Mouse (Mus musculus): ENCODE data around the gene Sumo2. TPM values are rescaled to one million over a fixed set of nuclear protein-coding genes. Genes with fewer than 3 reads are reported as not detected.

The Sumo2 gene
- polyA plus RNA-seq, 1 experiment = 7.0 TPM

DNA sequence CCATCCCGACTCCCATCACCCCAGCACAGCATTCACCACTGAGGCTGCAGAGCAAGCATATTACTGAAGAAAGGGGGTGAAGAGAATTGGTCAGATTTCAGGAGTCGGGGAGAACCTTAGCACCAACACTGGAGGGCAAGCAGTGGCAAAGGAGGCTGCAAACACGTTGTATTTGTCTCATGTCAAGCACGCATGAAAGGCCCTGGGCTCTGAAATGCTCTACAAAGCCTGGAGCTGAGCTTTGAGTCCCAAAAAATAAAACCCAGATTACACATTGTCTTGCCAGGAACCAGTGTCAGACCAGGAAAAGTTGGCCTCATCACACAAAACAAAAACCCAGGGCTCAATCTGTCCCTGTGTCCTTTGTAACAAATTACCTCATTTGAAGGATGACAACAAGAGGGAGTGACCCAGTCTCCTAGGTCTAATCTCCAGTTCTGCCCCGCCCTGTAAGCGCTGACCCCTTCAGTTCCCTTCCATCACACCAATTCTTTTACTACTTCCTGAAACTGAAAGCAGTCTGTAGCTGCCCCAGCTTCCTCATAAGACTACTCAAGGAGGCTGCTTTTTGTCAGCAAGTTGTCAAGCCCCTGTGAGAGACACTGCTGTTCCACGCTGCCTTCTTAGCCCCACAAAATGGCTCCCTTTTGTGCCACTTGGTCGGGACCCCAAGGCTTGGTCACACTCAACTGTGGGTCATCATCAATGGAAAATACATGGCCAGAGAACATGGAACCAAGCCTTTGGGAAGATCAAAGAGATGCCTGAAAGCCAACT lies 23.5 kb downstream of the Sumo2 start:
- no peak for TF ChIP-seq CTCF (IDR thresholded peaks at IDR 0.05; ENCODE audit: extremely low read depth, insufficient read length, insufficient replicate concordance, low read depth, low read length)
- TF ChIP-seq POLR2A (IDR thresholded peaks at IDR 0.05; ENCODE audit: low read depth, low read length) = no peak
- H3K4me1 ChIP-seq (ENCODE audit: control insufficient read depth, insufficient read depth, insufficient read length, low read length) = peaks cover 22% of the 10 kb centered on the region
- H3K36me3 ChIP-seq (ENCODE audit: control insufficient read depth, insufficient read depth, low read length) = no peaks in the 10 kb centered on the region
- H3K4me3 ChIP-seq (ENCODE audit: low read depth, low read length) = peak overlapping the region; percentile 76
- 7% methylated on average over 8 of the region's 8 CpGs for WGBS
- H3K27me3 ChIP-seq (ENCODE audit: control insufficient read depth, insufficient read depth, low read length) = no peaks in the 10 kb centered on the region
- peak overlapping the region; percentile 97 for H3K27ac ChIP-seq (ENCODE audit: insufficient read depth, low read depth, low read length)

DNA sequence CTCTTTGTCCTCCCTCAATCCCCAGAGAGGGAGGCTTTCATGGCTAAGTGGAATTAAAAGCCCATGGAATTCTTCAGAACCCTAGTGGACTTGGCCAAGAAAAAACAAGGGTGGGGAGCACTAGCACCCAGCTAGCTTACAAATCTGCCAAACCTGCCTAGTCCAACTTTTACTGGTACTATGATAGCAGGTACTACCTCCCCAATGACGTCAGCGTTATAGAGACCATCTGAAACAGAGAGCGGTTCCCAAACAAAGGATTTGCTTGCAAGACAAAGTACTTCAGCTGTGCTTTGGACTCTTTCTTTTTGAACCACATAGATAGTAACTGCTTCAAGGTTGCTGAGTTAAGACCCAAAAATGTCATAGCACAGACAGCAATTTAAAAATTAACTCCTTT lies 24.1 kb downstream of the Sumo2 start:
- H3K27me3 ChIP-seq (ENCODE audit: control insufficient read depth, insufficient read depth, low read length) = no peaks in the 10 kb centered on the region
- H3K4me1 ChIP-seq (ENCODE audit: control insufficient read depth, insufficient read depth, insufficient read length, low read length) = peaks cover 22% of the 10 kb centered on the region
- H3K27ac ChIP-seq (ENCODE audit: insufficient read depth, low read depth, low read length) = peak overlapping the region; percentile 97
- TF ChIP-seq POLR2A (IDR thresholded peaks at IDR 0.05; ENCODE audit: low read depth, low read length) (no peak), CTCF (IDR thresholded peaks at IDR 0.05; ENCODE audit: extremely low read depth, insufficient read length, insufficient replicate concordance, low read depth, low read length) (no peak)
- H3K36me3 ChIP-seq (ENCODE audit: control insufficient read depth, insufficient read depth, low read length) = no peaks in the 10 kb centered on the region
- WGBS = 15% methylated on average over 3 of the region's 3 CpGs
- H3K4me3 ChIP-seq (ENCODE audit: low read depth, low read length) = peak overlapping the region; percentile 76; the same call in 1 of the 2 replicates

GRCm38 (mm10) chr11:115511121-115511520 lies 25.0 kb downstream of the Sumo2 start:
- Histone ChIP-seq H3K4me3 (ENCODE audit: low read depth, low read length) (no peak overlapping the region; the same call in 1 of the 2 replicates), H3K27me3 (ENCODE audit: control insufficient read depth, insufficient read depth, low read length) (no peaks in the 10 kb centered on the region), H3K36me3 (ENCODE audit: control insufficient read depth, insufficient read depth, low read length) (no peaks in the 10 kb centered on the region), H3K4me1 (ENCODE audit: control insufficient read depth, insufficient read depth, insufficient read length, low read length) (peaks cover 22% of the 10 kb centered on the region), H3K27ac (ENCODE audit: insufficient read depth, low read depth, low read length) (peak overlapping the region; percentile 42)
- TF ChIP-seq POLR2A (IDR thresholded peaks at IDR 0.05; ENCODE audit: low read depth, low read length) = no peak
- TF ChIP-seq CTCF (IDR thresholded peaks at IDR 0.05; ENCODE audit: extremely low read depth, insufficient read length, insufficient replicate concordance, low read depth, low read length) = no peak
- 38% methylated on average over 2 of the region's 2 CpGs for WGBS

DNA sequence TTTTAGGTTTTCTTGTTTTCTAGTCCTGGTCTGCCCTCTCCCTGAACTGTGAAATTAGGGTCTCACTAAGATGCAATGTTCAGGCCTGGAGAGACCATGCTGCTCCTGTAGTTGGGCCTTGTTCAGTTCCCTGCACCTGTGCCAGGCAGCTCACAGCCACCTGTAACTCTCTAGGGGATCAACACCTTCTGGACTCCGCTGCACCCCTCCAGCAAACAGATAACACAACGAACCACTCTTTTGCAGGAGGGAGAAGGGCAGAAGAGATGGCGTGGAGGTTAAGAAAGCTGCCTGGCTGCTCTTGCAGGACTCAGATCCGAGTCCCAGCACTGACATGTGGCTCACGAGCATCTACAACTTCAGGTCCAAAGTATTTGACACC lies 25.6 kb downstream of the Sumo2 start:
- no peak for TF ChIP-seq POLR2A (IDR thresholded peaks at IDR 0.05; ENCODE audit: low read depth, low read length)
- TF ChIP-seq CTCF (IDR thresholded peaks at IDR 0.05; ENCODE audit: extremely low read depth, insufficient read length, insufficient replicate concordance, low read depth, low read length) = no peak
- peak overlapping the region; percentile 2; the same call in 1 of the 2 replicates for H3K4me3 ChIP-seq (ENCODE audit: low read depth, low read length)
- H3K36me3 ChIP-seq (ENCODE audit: control insufficient read depth, insufficient read depth, low read length) = no peaks in the 10 kb centered on the region
- peaks cover 22% of the 10 kb centered on the region for H3K4me1 ChIP-seq (ENCODE audit: control insufficient read depth, insufficient read depth, insufficient read length, low read length)
- H3K27me3 ChIP-seq (ENCODE audit: control insufficient read depth, insufficient read depth, low read length) = no peaks in the 10 kb centered on the region
- H3K27ac ChIP-seq (ENCODE audit: insufficient read depth, low read depth, low read length) = peak overlapping the region; percentile 84
- WGBS = 33% methylated on average over 5 of the region's 5 CpGs

GRCm38 (mm10) chr11:115509773-115510506 lies 26.1 kb downstream of the Sumo2 start:
- Histone ChIP-seq H3K4me3 (ENCODE audit: low read depth, low read length) (peak overlapping the region; percentile 6; the same call in 1 of the 2 replicates), H3K36me3 (ENCODE audit: control insufficient read depth, insufficient read depth, low read length) (no peaks in the 10 kb centered on the region), H3K4me1 (ENCODE audit: control insufficient read depth, insufficient read depth, insufficient read length, low read length) (peaks cover 21% of the 10 kb centered on the region), H3K27me3 (ENCODE audit: control insufficient read depth, insufficient read depth, low read length) (no peaks in the 10 kb centered on the region), H3K27ac (ENCODE audit: insufficient read depth, low read depth, low read length) (peak overlapping the region; percentile 84)
- 15% methylated on average over 6 of the region's 6 CpGs for WGBS
- TF ChIP-seq CTCF (IDR thresholded peaks at IDR 0.05; ENCODE audit: extremely low read depth, insufficient read length, insufficient replicate concordance, low read depth, low read length) = no peak
- TF ChIP-seq POLR2A (IDR thresholded peaks at IDR 0.05; ENCODE audit: low read depth, low read length) = peak; percentile 58; the same call in 1 of the 2 replicates

DNA sequence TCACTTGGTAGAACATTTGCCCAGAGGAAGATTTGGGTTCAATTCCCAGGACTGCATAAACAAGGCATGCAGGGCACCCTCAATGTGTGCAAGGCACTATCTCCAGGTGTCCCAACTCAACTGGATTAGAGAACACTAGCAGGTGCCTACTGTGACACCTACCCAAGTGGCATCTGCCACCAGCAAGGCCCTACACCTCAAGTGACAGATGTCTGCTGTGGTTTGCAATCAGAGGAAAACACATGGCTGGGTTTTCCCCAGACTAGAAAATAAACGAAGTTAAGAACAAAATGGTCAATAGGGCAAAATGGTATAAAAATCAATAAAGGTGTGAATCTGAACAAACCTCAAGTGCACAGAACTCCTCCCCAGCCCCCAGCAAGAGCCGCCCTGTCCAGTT lies 28.0 kb downstream of the Sumo2 start:
- no peaks in the 10 kb centered on the region for H3K27me3 ChIP-seq (ENCODE audit: control insufficient read depth, insufficient read depth, low read length)
- H3K36me3 ChIP-seq (ENCODE audit: control insufficient read depth, insufficient read depth, low read length) = no peaks in the 10 kb centered on the region
- H3K27ac ChIP-seq (ENCODE audit: insufficient read depth, low read depth, low read length) = no peak overlapping the region
- H3K4me1 ChIP-seq (ENCODE audit: control insufficient read depth, insufficient read depth, insufficient read length, low read length) = peaks cover 20% of the 10 kb centered on the region
- TF ChIP-seq CTCF (IDR thresholded peaks at IDR 0.05; ENCODE audit: extremely low read depth, insufficient read length, insufficient replicate concordance, low read depth, low read length) (no peak), POLR2A (IDR thresholded peaks at IDR 0.05; ENCODE audit: low read depth, low read length) (no peak)
- 49% methylated on average over 2 of the region's 2 CpGs for WGBS
- no peak overlapping the region for H3K4me3 ChIP-seq (ENCODE audit: low read depth, low read length)

DNA sequence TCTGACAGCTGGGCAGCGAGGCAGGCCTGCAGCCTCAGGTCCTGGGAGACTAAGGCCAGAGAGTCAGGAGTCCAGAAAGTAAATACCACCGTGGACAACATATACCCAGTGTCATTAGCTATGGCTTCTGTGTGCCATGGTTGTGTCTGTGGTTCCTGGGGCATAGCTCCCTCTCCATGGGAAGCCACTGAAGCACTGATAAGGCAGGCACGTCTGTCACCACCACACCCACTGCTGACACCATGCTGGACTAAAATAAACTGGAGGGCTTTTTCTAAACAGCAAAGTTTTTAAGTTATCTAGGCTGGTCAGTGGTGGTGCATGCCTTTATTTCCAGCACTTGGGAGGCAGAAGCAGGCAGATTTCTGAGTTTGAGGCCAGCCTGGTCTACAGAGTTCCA lies 29.5 kb downstream of the Sumo2 start:
- TF ChIP-seq POLR2A (IDR thresholded peaks at IDR 0.05; ENCODE audit: low read depth, low read length) = no peak
- no peak for TF ChIP-seq CTCF (IDR thresholded peaks at IDR 0.05; ENCODE audit: extremely low read depth, insufficient read length, insufficient replicate concordance, low read depth, low read length)
- Histone ChIP-seq H3K36me3 (ENCODE audit: control insufficient read depth, insufficient read depth, low read length) (peaks cover 11% of the 10 kb centered on the region), H3K4me1 (ENCODE audit: control insufficient read depth, insufficient read depth, insufficient read length, low read length) (peaks cover 15% of the 10 kb centered on the region), H3K27ac (ENCODE audit: insufficient read depth, low read depth, low read length) (no peak overlapping the region), H3K27me3 (ENCODE audit: control insufficient read depth, insufficient read depth, low read length) (no peaks in the 10 kb centered on the region), H3K4me3 (ENCODE audit: low read depth, low read length) (no peak overlapping the region)
- WGBS = 48% methylated on average over 3 of the region's 3 CpGs

Measured in small intestine, adult 2 months (tissue).